Mouse (Mus musculus): ENCODE data around the gene Anapc16. TPM values are rescaled to one million over a fixed set of nuclear protein-coding genes. Genes with fewer than 3 reads are reported as not detected.

Anapc16 gene
- polyA plus RNA-seq, 1 experiment from 2014 or later = 90.4 TPM

GRCm38 (mm10) chr10:59972534-59972933 is 30.4 kb downstream of the Anapc16 start:
- no peak overlapping the region for H3K27ac ChIP-seq (ENCODE audit: low read depth, low read length)
- H3K4me2 ChIP-seq (ENCODE audit: low read depth) = no peak overlapping the region
- no peaks in the 10 kb centered on the region for H3K27me3 ChIP-seq (ENCODE audit: control insufficient read depth, insufficient read depth, low read length)
- H3K36me3 ChIP-seq (ENCODE audit: control insufficient read depth, insufficient read depth, low read length) = no peaks in the 10 kb centered on the region
- peaks cover 15% of the 10 kb centered on the region for H3K4me1 ChIP-seq (ENCODE audit: control insufficient read depth, insufficient read depth, low read length)
- no peak overlapping the region for H3K4me3 ChIP-seq (ENCODE audit: low read depth, low read length)
- WGBS = 61% methylated on average over 2 of the region's 2 CpGs
- no peak overlapping the region for H3K9ac ChIP-seq (ENCODE audit: low read length)
- ATAC-seq (ENCODE audit: insufficient read depth, low FRiP score, low TSS enrichment) (no peak), DNase-seq (ENCODE audit: low spot score) (no peak)
- H3K9me3 ChIP-seq (ENCODE audit: control insufficient read depth, low read length) = no peaks in the 10 kb centered on the region

- Histone ChIP-seq H3K4me2 (ENCODE audit: low read depth) (no peak overlapping the region), H3K9me3 (ENCODE audit: control insufficient read depth, low read length) (0 out of 2 replicates have a peak, but pooled peaks cover 2% of the 10 kb centered on the region), H3K36me3 (ENCODE audit: control insufficient read depth, insufficient read depth, low read length) (no peaks in the 10 kb centered on the region), H3K4me1 (ENCODE audit: control insufficient read depth, insufficient read depth, low read length) (peaks cover 15% of the 10 kb centered on the region), H3K27me3 (ENCODE audit: control insufficient read depth, insufficient read depth, low read length) (no peaks in the 10 kb centered on the region), H3K4me3 (ENCODE audit: low read depth, low read length) (no peak overlapping the region), H3K9ac (ENCODE audit: low read length) (no peak overlapping the region), H3K27ac (ENCODE audit: low read depth, low read length) (no peak overlapping the region)
- 88% methylated on average over 8 of the region's 8 CpGs for WGBS
- no peak for ATAC-seq (ENCODE audit: insufficient read depth, low FRiP score, low TSS enrichment)
- DNase-seq (ENCODE audit: low spot score) = no peak
Observed at GRCm38 (mm10) chr10:59971813-59972212, 31.1 kb downstream of the Anapc16 start.

- DNase-seq (ENCODE audit: low spot score) (no peak), ATAC-seq (ENCODE audit: insufficient read depth, low FRiP score, low TSS enrichment) (no peak)
- no peaks in the 10 kb centered on the region for H3K36me3 ChIP-seq (ENCODE audit: control insufficient read depth, insufficient read depth, low read length)
- H3K9ac ChIP-seq (ENCODE audit: low read length) = peak overlapping the region; percentile 90
- H3K9me3 ChIP-seq (ENCODE audit: control insufficient read depth, low read length) = 0 out of 2 replicates have a peak, but pooled peaks cover 2% of the 10 kb centered on the region
- peak overlapping the region; percentile 43 for H3K4me3 ChIP-seq (ENCODE audit: low read depth, low read length)
- WGBS = 25% methylated on average over 6 of the region's 6 CpGs
- peak overlapping the region; percentile 77 for H3K27ac ChIP-seq (ENCODE audit: low read depth, low read length)
- peaks cover 21% of the 10 kb centered on the region for H3K4me1 ChIP-seq (ENCODE audit: control insufficient read depth, insufficient read depth, low read length)
- H3K27me3 ChIP-seq (ENCODE audit: control insufficient read depth, insufficient read depth, low read length) = no peaks in the 10 kb centered on the region
- peak overlapping the region; percentile 76 for H3K4me2 ChIP-seq (ENCODE audit: low read depth)
Observed at GRCm38 (mm10) chr10:59970450-59971062, 32.4 kb downstream of the Anapc16 start.

- Histone ChIP-seq H3K4me2 (ENCODE audit: low read depth) (peak overlapping the region; percentile 76), H3K9ac (ENCODE audit: low read length) (peak overlapping the region; percentile 90), H3K27ac (ENCODE audit: low read depth, low read length) (peak overlapping the region; percentile 77), H3K36me3 (ENCODE audit: control insufficient read depth, insufficient read depth, low read length) (no peaks in the 10 kb centered on the region), H3K9me3 (ENCODE audit: control insufficient read depth, low read length) (0 out of 2 replicates have a peak, but pooled peaks cover 2% of the 10 kb centered on the region), H3K27me3 (ENCODE audit: control insufficient read depth, insufficient read depth, low read length) (no peaks in the 10 kb centered on the region), H3K4me3 (ENCODE audit: low read depth, low read length) (peak overlapping the region; percentile 43), H3K4me1 (ENCODE audit: control insufficient read depth, insufficient read depth, low read length) (peaks cover 27% of the 10 kb centered on the region)
- under 1% methylated on average over 25 of the region's 25 CpGs for whole genome bisulfite sequencing
- ATAC-seq (ENCODE audit: insufficient read depth, low FRiP score, low TSS enrichment) (peak; percentile 36; the same call in 1 of the 2 replicates), DNase-seq (ENCODE audit: low spot score) (peak; percentile 69)
Observed at GRCm38 (mm10) chr10:59969821-59970449, 33.0 kb downstream of the Anapc16 start.

GRCm38 (mm10) chr10:59967309-59967942 is 35.5 kb downstream of the Anapc16 start:
- no peak overlapping the region for H3K27ac ChIP-seq (ENCODE audit: low read depth, low read length)
- ATAC-seq (ENCODE audit: insufficient read depth, low FRiP score, low TSS enrichment) (no peak), DNase-seq (ENCODE audit: low spot score) (no peak)
- no peaks in the 10 kb centered on the region for H3K36me3 ChIP-seq (ENCODE audit: control insufficient read depth, insufficient read depth, low read length)
- no peak overlapping the region for H3K9ac ChIP-seq (ENCODE audit: low read length)
- H3K4me2 ChIP-seq (ENCODE audit: low read depth) = no peak overlapping the region
- H3K4me3 ChIP-seq (ENCODE audit: low read depth, low read length) = no peak overlapping the region
- 0 out of 2 replicates have a peak, but pooled peaks cover 2% of the 10 kb centered on the region for H3K9me3 ChIP-seq (ENCODE audit: control insufficient read depth, low read length)
- no peaks in the 10 kb centered on the region for H3K27me3 ChIP-seq (ENCODE audit: control insufficient read depth, insufficient read depth, low read length)
- peaks cover 23% of the 10 kb centered on the region for H3K4me1 ChIP-seq (ENCODE audit: control insufficient read depth, insufficient read depth, low read length)
- 91% methylated on average over 6 of the region's 6 CpGs for WGBS

- Histone ChIP-seq H3K4me3 (ENCODE audit: low read depth, low read length) (no peak overlapping the region), H3K9me3 (ENCODE audit: control insufficient read depth, low read length) (0 out of 2 replicates have a peak, but pooled peaks cover 2% of the 10 kb centered on the region), H3K4me1 (ENCODE audit: control insufficient read depth, insufficient read depth, low read length) (peaks cover 23% of the 10 kb centered on the region), H3K27ac (ENCODE audit: low read depth, low read length) (no peak overlapping the region), H3K36me3 (ENCODE audit: control insufficient read depth, insufficient read depth, low read length) (no peaks in the 10 kb centered on the region), H3K27me3 (ENCODE audit: control insufficient read depth, insufficient read depth, low read length) (no peaks in the 10 kb centered on the region), H3K4me2 (ENCODE audit: low read depth) (no peak overlapping the region), H3K9ac (ENCODE audit: low read length) (no peak overlapping the region)
- ATAC-seq (ENCODE audit: insufficient read depth, low FRiP score, low TSS enrichment) = no peak
- WGBS = 89% methylated on average over 6 of the region's 6 CpGs
- DNase-seq (ENCODE audit: low spot score) = no peak
Observed at GRCm38 (mm10) chr10:59966743-59967142, 36.2 kb downstream of the Anapc16 start.

GRCm38 (mm10) chr10:59965788-59966187 is 37.1 kb downstream of the Anapc16 start:
- no peaks in the 10 kb centered on the region for H3K27me3 ChIP-seq (ENCODE audit: control insufficient read depth, insufficient read depth, low read length)
- peak overlapping the region; percentile 84; the same call in 1 of the 2 replicates for H3K27ac ChIP-seq (ENCODE audit: low read depth, low read length)
- no peak for ATAC-seq (ENCODE audit: insufficient read depth, low FRiP score, low TSS enrichment)
- DNase-seq (ENCODE audit: low spot score) = no peak
- H3K9me3 ChIP-seq (ENCODE audit: control insufficient read depth, low read length) = 0 out of 2 replicates have a peak, but pooled peaks cover 2% of the 10 kb centered on the region
- WGBS = 59% methylated on average over 8 of the region's 8 CpGs
- peaks cover 23% of the 10 kb centered on the region for H3K4me1 ChIP-seq (ENCODE audit: control insufficient read depth, insufficient read depth, low read length)
- no peaks in the 10 kb centered on the region for H3K36me3 ChIP-seq (ENCODE audit: control insufficient read depth, insufficient read depth, low read length)
- H3K4me2 ChIP-seq (ENCODE audit: low read depth) = no peak overlapping the region
- H3K4me3 ChIP-seq (ENCODE audit: low read depth, low read length) = no peak overlapping the region
- no peak overlapping the region; the same call in 1 of the 2 replicates for H3K9ac ChIP-seq (ENCODE audit: low read length)

- no peak for DNase-seq (ENCODE audit: low spot score)
- ATAC-seq (ENCODE audit: insufficient read depth, low FRiP score, low TSS enrichment) = no peak; the same call in 1 of the 2 replicates
- 33% methylated on average over 9 of the region's 9 CpGs for WGBS
Observed at GRCm38 (mm10) chr10:59965362-59965695, 37.6 kb downstream of the Anapc16 start.

More at GRCm38 (mm10) chr10:59965362-59965695, 37.6 kb downstream of the Anapc16 start:
- Histone ChIP-seq H3K27ac (ENCODE audit: low read depth, low read length) (peak overlapping the region; percentile 84), H3K9ac (ENCODE audit: low read length) (peak overlapping the region; percentile 35), H3K9me3 (ENCODE audit: control insufficient read depth, low read length) (0 out of 2 replicates have a peak, but pooled peaks cover 2% of the 10 kb centered on the region), H3K27me3 (ENCODE audit: control insufficient read depth, insufficient read depth, low read length) (no peaks in the 10 kb centered on the region), H3K36me3 (ENCODE audit: control insufficient read depth, insufficient read depth, low read length) (no peaks in the 10 kb centered on the region), H3K4me2 (ENCODE audit: low read depth) (peak overlapping the region; percentile 36; the same call in 1 of the 2 replicates), H3K4me1 (ENCODE audit: control insufficient read depth, insufficient read depth, low read length) (peaks cover 18% of the 10 kb centered on the region), H3K4me3 (ENCODE audit: low read depth, low read length) (no peak overlapping the region)
